Mouse (Mus musculus) layer of hippocampus, postnatal 10 days (tissue): Measurements from ENCODE around the gene 1700049E17Rik1. TPM values are rescaled to one million over a fixed set of nuclear protein-coding genes. Genes with fewer than 3 reads are reported as not detected.
"Not testable (repeated sequence)": the region's sequence is repeated elsewhere in the genome, so short reads cannot be mapped to it uniquely, and the experiment has no call there.

Source experiments
- DNase-seq, 2 experiments: peaks; one replicate each; pipeline ENCODE4 v3.0.0; 2021; ENCODE audit warnings: low spot score in 2 of 2
- long read RNA-seq: library from polyadenylated mRNA; stranded (forward); transcript quantifications from one replicate; pipeline ENCODE4 v2.0.0, GENCODE M21; 2023
- total RNA-seq, 2 experiments: library from RNA; stranded (reverse); gene quantifications; 2 replicates each; pipeline ENCODE4 v1.2.3; 2021

Gene 1700049E17Rik1
- total RNA-seq: not detected
- long read RNA-seq: 0 reads

DNA sequence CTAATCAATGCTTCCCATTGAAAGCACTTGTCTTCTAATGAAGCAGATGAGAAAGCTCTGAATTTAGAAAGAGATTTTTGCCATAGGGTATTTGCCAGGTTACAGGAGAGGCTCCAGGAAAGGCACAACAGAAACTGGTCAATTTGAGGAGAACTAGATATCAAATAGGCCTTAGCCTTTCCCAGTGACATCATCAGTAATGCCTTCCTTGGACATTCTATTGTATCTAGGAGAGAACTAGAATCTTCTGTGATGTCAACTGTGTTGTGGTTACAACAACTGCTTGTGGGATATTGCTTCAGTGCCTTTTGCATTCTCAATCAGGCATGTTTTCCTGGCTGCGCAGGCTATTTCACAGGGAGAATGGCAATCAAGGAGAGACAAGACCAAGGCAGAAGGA is at the start of gene 1700049E17Rik1:
Gene 1700049E17Rik1 (plus strand): TSS at position 301 of the 400 bp plus-strand sequence.
- DNase-seq: not testable (repeated sequence)

- not testable (repeated sequence) for DNase-seq
These were observed 17.6 kb upstream of the 1700049E17Rik1 start, which contains the start of gene Gm7980 for GRCm38 (mm10) chr14:41907190-41907589. TSS of gene Gm7980 (minus strand) at chr14:41907290.

- DNase-seq: not testable (repeated sequence)
These were observed 18.9 kb downstream of the 1700049E17Rik1 start, which contains the start of gene 1700024B05Rik for GRCm38 (mm10) chr14:41943695-41944094. TSS of gene 1700024B05Rik (plus strand) at chr14:41943995.

GRCm38 (mm10) chr14:41964095-41964494 is 39.3 kb downstream of the 1700049E17Rik1 start:
- not testable (repeated sequence) for DNase-seq

DNA sequence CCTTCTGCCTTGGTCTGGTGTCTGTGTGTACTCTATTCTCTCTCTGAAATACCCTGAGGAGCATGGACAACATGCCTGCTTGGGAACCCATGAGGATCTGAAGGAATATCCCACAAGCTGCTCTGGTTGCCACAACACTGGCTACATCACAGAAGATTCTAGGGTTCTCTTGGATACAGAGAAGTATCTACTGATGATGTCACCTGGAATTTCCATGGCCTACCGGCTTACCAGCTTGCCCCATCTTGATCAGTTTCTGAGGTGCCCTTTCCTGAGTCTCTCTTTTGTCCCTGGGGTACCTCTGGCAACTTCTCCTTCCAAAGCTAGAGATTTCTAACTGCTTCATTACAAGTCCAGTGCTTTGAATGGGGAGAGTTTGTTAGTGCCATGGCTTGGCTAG is 43.1 kb downstream of the 1700049E17Rik1 start, which contains the start of gene Gm6401:
Gene Gm6401 (minus strand): TSS at position 101 of the 400 bp plus-strand sequence.
- not testable (repeated sequence) for DNase-seq

DNA sequence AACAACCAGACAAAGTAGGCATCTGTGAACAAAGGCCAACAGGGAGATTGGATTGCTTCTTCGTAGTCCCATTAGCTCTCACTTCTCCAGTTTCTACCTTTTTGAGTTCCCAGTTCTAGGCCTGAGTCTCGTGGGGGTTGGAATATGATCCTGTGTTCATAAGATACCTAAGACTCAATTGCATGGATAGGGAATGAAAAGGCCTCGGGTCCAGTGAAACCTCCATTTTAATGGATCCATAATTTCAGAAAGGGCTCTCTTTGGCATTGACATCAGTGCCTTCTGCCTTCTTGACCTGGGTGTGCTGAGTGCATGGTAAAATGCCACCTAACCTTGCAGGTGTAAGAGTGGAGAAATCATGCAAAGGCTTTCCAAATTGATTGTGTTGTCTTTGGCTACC is 43.8 kb downstream of the 1700049E17Rik1 start:
- not testable (repeated sequence) for DNase-seq

Other genes with a start within 250 kb of the 1700049E17Rik1 start
- gene Gm8068, start 223.1 kb upstream of the 1700049E17Rik1 start, total RNA-seq: not detected
- gene Gm7929, start 174.3 kb upstream of the 1700049E17Rik1 start, total RNA-seq: not detected
- gene Gm47189, start 152.5 kb upstream of the 1700049E17Rik1 start, total RNA-seq: not detected
- not detected for gene Gm7980, start 17.7 kb upstream of the 1700049E17Rik1 start, total RNA-seq
- gene 1700024B05Rik, start 19.0 kb downstream of the 1700049E17Rik1 start, total RNA-seq: not detected
- not detected for gene Gm6401, start 43.0 kb downstream of the 1700049E17Rik1 start, total RNA-seq
- gene Gm3543, start 58.4 kb downstream of the 1700049E17Rik1 start, total RNA-seq: under 1 TPM in 1 of 2 experiments, not detected in 1; 0.85 TPM
- not detected for gene Gm7951, start 192.4 kb downstream of the 1700049E17Rik1 start, total RNA-seq
- gene Gm17027, start 237.7 kb downstream of the 1700049E17Rik1 start, total RNA-seq: not detected